Mouse (Mus musculus) liver, adult 2 months (tissue): ENCODE data around the gene Methig1.

ENCODE experiments used
- CTCF ChIP-seq: fragments of 200-500 bp; IDR thresholded peaks from 2 replicates; pipeline ENCODE4 v1.5.1; 2011; ENCODE audit warnings: low read depth, low read length, control low read depth
- POLR2A ChIP-seq: fragments of 200-500 bp; IDR thresholded peaks from 2 replicates; pipeline ENCODE4 v1.6.1; 2011; ENCODE audit warnings: low read length, control low read depth; ENCODE audit not compliant: insufficient read depth; ENCODE audit errors: extremely low read depth

DNA sequence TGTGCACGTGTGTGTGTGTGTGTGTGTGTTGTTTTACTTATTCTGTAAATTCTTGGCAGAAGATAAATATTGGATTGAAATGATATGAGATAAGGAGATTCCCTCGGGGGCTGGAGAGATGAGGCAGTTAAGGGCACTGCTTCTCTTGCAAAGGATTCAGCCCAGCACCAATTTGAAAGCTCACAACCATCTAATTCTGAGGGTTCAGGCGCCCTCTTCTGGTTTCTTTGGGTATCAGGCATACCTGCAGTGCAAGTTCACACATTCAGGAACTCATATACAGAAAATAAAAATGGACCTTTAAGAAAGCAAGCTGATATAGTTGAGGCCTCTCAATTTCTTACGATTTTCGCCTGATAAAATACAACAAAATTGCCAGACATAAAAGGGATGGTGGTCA is 22.1 kb downstream of the Methig1 start:
- peak; percentile 31 for TF ChIP-seq CTCF
- TF ChIP-seq POLR2A, result no peak
